Mouse (Mus musculus) liver, adult 2 months (tissue): ENCODE results near the gene Gm5431.

ENCODE experiments used
- CTCF ChIP-seq: fragments of 200-500 bp; IDR thresholded peaks from 2 replicates; pipeline ENCODE4 v1.5.1; 2011; ENCODE audit warnings: low read depth, low read length, control low read depth
- POLR2A ChIP-seq: fragments of 200-500 bp; IDR thresholded peaks from 2 replicates; pipeline ENCODE4 v1.6.1; 2011; ENCODE audit warnings: low read length, control low read depth; ENCODE audit not compliant: insufficient read depth; ENCODE audit errors: extremely low read depth

DNA sequence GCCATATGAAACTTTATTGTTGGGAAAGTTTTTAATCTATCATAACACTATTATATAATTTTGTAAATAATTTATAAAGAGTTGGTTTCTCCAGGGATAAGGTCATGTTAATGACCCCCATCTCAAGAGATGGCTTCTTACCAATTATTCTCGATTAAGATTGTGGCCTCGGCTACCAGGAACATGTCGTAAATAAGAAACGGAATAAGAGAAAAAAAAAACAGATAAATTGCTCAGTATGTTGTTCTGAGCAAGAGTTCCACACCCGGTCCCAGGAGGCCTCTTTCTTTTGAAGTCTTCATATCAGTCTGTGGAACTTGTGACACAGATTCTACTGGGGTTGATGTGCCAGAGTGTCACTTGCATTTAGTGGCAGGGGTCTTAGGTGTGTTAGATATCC is 60.8 kb downstream of the Gm5431 start:
- TF ChIP-seq CTCF (no peak), POLR2A (no peak)
